Mouse (Mus musculus): Measurements from ENCODE around the gene Agpat2.
A peak's percentile ranks its signal among the peaks of the same experiment; 100 is the strongest.

The Agpat2 gene

DNA sequence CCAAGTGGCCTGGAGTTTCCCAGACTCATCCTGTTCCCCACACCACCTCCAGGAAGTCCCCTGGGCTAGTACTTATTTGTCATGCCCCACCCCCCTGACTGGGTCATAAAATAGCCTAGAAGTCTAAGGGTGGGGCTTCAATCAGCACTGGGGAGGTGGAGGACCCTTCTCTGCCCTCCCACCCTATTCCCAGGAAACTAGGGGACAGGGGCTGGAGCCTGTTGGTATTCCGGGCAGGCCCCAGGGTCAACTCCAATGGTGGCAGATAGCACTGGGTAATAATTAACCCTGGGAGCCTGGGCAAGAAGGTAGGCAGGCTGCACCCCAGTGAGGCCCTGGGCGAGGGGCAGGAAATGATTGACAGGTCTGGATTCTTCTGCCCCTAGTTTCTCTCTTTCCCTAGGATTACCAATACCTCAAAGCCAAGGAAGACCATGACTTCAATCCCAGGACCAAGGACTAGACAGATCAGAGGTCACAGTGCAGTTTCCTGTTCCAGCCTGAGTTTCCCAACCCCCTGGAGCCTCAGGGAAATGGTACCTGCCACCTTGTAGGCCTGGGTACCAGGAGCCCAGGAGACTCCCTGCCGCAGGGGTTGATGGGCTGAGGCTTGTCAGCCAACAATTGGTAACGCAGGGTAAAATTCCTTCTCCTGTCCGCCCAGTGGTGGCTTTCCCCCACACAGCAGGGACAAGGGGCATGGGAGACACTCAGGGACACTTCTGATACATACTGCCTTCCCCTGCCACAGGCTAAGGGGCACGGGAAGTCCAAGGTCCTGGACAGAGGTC is 9.1 kb downstream of the Agpat2 start:
- peak; percentile 84 for DNase-seq

DNA sequence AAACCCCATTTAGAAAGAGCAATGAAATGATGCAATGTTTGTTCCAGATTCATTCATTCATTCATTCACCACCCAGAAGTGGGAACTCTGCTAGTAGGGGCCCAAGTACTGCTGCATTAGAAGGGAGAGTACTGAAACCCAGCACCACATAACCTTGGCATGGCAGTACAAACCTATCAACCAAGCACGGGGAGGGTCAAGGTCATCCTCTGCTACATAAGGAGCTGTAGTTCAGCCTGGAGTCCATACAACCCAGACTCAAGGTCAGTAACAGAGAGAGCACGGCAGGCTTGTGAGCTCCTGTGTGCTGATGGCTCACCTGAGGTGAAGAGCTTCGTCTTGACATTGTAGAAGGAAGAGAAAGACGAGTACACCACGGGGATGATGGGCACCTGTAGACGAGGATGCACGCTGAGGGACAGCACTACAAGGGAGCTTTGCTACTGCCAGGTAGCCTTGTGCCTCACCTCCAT is 9.7 kb downstream of the Agpat2 start:
- no peak for DNase-seq

DNA sequence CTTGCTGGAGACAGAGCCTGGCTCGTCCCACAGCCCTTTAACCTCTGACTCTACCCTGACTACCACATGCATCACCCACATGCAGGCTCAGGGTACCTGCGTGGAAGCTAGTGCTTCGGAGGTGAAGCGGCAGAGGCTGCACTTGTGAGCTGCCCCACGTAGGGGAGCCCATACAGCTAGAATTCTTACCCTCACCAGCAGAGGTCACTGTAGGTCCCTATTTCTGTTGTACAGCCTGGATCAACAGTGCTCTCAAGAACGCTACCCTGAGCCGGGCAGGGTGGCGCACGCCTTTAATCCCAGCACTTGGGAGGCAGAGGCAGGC is 10.2 kb downstream of the Agpat2 start:
- DNase-seq, result peak; percentile 79

DNA sequence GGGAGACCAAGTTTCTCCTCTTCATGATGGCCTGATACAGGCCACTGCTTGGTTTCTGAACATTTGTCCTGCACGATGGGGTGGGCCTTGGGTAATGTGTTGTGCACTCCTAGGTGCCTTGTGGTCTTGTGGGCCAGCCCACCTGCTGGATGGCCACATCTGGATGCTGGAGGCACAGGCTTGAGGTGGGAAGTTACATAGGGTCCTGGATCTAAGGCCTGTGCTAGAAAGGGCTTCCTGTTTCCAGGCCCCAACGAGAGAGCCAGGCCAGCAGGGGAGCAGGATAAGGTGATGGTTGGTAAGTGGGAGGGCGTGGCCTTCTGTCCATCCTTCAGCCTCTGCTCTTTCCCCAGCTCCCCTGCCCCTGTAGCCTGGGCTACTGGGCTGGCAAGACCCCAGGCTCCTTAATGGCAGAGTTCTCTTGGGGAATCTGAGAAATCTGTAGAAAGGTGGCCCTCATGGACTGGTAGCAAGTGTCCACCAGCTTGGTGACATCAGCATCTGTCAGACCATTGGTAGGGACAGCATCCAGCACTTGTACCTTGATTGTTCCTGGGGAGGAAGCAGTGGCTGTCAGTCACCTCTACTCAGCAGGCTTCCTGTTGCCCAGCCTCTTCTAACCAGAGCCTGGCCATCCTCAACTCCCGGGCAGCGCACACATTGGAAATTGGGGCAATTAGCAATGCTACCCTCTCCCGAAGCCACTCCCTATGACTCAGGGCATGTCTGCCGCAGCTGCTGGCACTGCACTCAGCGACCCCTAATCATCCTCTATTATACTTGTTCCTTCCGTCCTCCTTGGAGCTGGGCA is 10.8 kb downstream of the Agpat2 start:
- DNase-seq, result no peak

DNA sequence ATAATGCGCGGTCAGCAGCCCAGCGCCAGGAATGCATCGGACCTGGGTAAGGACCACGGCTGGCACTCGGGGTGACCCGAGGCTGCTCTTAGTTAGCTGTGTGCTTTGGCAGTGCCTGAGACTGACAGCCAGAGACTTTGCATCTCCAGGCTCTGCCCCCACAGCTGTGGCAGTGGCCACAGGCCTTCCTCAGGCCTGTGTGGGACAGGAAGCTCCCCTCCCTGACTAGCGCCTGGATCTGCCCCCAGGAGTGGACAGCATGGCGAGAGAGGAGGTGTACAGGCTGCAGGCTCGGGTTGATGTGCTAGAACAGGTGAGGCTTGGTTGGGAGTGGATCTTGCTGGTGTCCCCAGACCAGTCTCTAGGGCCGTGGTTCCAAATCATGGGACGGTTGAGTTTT is 12.8 kb downstream of the Agpat2 start:
- DNase-seq, result no peak

DNA sequence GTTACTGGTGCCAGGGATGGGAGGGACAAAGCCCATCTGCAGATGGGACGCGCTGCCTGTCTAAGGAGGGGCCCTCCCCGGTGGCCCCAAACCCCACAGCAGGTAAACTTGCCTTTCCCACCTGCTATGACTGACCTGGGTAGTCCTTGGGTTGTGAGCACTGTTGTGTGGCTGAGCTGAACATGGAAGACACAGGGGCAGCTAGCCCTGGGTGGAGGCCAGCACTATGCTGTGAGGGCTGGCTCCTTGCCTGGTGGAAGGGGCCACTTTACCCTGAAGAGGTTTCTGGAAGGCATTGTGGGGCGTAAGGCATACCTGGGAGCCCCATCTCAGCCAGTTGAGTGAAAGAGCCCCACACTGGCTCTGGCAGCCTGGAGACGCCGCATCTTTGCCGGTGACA is 13.3 kb downstream of the Agpat2 start:
- DNase-seq, result no peak

DNA sequence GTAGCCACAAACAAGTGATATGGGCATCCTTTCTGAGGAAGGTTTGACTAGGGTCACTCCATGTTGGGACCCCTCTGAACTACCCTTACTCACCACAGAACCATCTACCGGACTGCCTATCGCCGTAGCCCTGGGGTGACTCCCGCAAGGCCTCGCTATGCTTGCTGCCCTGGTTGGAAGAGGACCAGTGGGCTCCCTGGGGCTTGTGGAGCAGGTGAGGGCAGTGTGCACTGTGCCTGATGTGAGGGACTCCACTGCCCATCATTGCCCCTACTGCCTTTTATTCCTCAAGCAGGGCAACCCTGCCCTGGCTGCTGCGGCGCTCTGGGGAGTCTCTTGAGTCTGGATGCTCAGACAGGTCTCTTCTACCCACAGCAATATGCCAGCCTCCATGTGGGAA is 13.9 kb downstream of the Agpat2 start:
- no peak for DNase-seq

DNA sequence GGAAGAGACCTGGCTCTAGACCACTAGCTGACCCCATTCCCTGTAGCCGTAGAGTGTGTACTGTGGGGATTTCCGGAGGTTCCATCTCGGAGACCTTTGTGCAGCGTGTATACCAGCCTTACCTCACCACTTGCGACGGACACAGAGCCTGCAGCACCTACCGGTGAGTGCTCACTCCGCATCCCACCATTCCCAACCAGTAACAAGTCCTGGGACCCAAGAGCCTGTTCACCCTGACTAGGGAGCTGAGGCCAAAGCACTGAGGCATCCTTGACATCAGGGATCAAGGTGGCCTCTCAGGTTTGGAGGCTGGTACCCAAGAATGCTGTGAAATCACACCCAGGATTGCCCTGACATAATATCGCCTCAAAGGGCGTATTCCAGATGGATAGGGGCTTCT is 14.9 kb downstream of the Agpat2 start:
- DNase-seq, result no peak

DNA sequence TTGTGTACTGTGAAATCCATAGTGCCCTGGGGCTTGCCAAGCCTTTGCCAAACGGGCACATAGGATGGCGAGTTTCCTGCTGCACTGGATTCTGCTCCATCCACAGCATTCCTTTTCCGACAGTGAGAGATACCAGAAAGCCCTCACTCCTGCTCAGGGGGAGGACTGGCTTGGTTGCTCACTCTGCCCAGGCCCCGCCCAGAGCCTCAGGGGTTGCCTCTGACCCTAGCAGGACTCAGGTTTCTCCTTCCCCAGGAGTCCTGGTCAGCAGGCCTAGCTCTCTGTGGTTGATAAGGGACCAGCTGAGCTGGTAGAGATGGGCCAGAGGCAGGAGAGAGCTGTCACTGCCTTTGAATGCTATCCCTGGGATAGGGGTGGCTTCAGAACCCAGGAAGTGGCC is 15.6 kb downstream of the Agpat2 start:
- no peak for DNase-seq

DNA sequence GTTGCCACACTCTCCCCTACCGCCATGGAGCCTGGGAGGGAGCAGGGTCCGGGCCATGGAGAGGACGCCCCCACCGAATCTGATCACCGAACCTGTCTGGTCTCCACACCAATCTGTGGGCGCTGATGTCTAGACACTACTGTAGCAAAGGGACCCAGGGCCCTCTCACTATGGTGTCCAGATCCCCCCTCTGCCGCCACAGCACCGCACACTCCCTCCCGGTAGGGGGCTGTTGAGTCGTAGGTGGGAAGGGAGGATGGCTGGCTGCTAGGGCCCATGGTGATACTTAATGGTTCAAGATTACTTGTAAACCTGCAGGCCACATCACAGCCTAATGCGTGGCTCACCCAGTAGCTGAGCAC is 17.2 kb downstream of the Agpat2 start:
- no peak for DNase-seq

DNA sequence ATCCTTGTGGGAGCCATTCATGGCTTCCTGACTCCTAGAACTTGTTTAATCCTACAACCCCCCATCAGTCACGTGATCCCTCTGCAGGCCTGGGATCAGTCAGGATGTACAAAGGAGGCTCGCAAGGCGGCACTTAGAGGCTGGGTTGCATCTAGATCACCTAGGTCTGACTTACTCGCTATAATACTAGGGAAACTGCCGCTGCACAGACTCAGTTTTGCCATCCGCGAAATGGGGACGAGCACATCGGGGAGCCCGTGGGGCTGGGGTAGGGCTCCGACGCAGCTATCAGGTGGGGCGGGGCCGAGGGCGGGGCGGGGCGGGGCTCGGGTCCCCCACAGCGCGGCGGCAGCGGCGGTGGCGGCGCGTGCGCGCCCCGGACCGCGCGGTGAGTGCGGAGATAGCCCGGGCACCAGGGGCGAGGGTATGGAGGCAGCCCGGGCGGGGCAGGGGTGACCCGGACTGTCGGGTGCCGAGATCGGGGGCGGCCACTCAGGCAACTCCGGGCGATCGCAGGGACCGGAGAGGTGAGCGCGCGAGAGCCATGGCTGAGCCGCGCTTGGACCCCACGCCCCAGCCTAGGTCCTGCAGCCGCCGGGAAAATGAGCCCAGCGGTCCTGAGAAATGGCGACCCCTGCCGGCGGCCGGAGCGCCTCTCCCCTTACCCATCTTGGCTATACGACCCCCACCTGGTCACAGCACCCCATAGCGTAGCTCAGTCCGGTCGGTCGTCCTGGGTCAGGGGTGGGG is 17.7 kb downstream of the Agpat2 start, which contains the start of gene Gm20532:
Gene Gm20532, plus strand, starts transcription at position 346 of the 750 bp plus-strand sequence.
- DNase-seq, result no peak

DNA sequence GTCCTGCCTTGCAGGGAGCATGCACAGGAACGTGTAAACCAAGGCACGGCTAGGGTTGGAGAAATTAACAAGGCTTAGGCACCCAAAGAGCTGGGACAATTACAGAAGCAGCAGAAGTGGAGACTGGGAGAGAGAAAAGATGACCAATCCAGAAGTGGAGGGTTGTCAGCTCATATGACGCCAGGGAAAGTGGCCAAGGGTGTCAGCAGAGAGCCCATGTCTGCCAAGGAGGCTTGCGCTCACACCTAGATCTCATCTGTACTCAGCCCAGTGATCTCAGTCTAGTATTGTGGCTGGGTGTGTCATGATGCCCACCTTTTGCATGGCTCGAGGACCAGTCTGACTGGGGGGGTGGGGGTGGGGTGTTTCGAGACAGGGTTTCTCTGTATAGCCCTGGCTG is 18.5 kb downstream of the Agpat2 start:
- no peak for DNase-seq

DNA sequence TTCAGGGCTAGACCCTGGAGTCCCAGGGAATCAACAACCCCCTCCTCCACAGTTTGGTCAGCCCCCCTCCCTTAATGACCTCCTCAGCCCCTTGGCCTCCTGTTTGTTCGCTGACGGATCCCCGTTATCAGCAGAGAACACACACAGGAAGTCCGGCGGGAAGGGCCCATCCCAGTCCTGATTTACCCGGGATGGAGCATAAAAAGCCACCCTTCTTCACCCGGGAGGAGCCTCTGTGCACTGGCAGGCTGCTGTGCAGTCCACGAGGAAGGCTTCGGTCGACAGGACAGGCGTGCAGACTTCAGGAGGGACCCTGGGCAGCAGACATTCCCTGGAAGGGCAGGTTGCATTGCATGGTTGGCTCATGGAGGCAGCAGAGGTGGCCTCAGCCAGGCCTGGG is 20.6 kb downstream of the Agpat2 start:
- peak; percentile 80 for DNase-seq

DNA sequence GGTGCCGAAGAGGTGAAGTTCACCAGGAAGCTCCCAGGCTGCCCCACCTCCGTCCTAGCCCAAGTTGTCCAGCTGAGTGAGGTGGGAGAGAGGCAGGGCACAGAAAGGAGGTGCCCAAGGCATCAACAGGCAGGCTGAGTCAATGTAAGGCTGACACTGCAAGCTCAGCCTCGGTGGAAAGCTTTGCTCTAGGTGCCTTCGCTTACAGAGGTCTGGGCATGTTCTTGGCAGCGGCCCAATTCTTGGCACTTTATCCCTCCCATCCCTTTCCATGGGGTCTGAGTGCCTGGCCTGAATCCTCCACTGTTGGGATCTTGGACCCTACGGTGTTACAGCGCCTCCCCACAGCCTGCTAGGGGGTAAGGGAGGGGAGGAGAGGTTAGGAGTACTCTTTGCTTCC is 21.5 kb downstream of the Agpat2 start:
- DNase-seq, result no peak

DNA sequence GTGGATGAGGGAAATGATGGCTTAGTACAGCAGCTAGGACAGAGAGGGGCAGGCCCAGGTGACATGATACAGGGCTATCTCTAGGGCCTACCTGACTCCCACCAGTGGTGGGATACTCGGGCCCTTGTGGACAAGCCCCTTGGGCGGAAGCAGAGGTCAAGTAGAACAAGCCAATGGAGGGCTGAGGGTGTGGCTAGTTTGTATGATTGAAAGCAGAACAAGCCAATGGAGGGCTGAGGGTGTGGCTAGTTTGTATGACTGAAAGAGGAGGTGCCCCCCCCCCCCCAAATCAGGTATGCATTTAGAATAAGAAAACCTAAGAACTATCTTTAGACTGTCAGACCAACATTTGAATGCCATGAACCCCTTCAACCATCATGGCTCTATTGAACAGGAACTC is 22.0 kb downstream of the Agpat2 start:
- no peak for DNase-seq

DNA sequence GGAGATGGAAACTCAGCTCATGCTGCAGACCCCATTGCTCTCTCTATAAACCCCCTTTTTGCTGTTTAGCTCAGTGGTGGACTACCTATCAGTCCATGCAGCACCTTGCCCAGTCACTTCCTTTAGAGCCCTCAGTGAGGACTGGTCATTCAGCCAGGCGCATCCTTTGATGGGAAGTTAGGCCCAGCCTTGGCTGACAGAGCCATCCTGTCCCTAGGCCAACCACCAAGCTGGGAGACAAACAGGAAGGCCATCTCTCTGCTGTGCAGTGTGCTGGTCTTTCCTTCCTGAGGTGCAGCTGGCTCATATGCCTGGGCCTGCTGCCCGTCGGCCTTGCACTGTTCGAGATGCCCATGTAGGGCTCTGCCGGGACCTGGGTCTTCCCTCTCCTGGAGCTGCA is 23.5 kb downstream of the Agpat2 start:
- DNase-seq, result peak; percentile 55

DNA sequence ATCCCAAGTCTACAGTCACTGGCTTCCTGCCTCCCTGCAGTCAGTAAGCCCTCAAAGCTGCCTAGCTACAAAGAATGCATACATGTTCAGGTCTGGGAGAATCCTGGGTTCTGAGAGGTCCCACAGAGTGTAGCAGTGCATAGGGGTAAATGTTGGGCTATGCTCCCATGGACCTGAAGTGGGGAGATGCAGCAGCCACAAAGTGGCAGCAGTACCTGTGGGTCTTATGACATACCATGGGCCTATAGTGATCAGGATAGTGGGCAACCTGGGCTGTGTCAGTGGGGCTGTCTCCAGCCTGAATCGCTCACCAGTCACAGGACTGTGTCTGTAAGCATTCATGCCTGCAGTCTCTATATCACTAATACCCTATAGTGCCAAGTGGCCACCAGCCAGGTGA is 24.5 kb downstream of the Agpat2 start, which contains the start of gene Egfl7:
Gene Egfl7, plus strand, starts transcription at position 301 of the 400 bp plus-strand sequence.
- no peak for DNase-seq

DNA sequence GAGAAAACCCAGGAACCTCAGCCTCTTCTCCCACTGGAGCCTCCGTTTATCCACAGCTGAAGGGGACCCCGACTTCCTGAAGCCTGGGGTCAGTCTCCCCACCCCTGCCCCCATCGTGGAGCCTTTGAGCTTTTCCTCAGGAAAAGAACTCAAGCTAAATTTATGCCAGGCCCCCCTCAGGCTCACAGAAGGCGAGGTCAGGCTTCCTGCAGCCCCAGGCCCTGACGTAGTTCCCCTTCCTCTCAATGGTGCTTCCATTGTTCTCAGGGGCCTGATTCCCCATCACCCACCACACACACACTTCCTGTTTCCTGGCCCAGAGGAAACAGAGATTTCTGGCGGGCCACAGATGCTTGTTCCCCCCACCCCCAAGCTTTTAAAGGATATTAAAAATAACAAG is 25.8 kb downstream of the Agpat2 start:
- DNase-seq, result peak; percentile 84

DNA sequence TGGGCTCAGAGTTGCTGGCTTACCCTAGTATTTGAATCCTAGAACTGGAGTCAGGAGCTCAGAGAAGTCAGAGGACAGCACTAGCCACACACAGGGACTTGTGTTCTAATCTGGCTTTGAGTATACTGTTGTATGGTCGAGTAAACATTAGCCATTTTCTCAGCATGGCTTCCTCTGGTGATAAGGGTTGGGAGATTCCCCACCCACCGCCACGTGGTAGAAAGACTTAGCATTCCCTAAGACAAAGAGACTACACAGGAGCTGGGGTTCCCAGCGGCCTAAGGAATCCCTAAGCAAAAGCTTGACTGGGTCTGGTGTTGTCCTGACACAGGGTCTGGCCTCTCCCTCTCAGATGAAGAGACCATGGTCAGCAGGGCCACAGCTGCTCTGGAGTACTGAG is 27.8 kb downstream of the Agpat2 start:
- no peak for DNase-seq

DNA sequence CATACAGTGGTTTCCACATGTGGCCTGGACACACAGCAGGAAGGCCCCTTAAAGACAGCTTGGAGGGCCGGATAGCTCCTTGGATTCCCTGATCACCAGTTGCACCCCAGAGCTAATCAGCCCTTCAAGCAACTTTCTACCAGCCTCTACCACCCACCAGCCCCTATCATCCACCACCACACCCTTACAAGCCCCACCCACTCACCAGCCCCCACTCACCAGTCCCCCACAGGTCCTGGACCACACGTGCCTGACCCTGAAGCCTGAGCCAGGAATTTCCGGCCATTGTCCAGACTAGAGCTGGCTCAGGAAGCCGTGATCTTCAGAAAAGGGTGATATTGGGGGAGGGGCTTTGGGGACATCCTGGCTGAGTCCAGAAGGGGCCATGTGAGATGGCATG is 28.4 kb downstream of the Agpat2 start:
- DNase-seq, result peak; percentile 72

DNA sequence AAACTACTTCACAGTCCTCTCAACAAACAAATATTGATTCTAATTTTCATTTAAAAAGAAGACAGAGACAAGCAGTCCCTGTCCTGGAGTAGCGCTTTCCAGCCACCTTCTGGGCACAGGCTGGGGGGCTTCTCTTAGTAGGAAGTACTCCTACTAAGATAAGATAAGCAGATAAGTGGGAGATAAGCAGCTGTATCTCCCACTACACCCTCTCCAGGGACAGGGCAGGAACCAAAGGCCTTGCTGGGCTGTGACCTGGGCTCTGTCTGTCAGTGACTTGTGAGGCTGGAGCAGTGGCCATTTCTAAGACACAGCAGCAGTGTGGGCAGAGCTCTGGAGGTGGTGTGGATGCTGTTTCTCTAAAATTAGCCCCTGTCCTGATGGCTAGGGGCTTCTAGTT is 28.8 kb downstream of the Agpat2 start:
- no peak for DNase-seq

DNA sequence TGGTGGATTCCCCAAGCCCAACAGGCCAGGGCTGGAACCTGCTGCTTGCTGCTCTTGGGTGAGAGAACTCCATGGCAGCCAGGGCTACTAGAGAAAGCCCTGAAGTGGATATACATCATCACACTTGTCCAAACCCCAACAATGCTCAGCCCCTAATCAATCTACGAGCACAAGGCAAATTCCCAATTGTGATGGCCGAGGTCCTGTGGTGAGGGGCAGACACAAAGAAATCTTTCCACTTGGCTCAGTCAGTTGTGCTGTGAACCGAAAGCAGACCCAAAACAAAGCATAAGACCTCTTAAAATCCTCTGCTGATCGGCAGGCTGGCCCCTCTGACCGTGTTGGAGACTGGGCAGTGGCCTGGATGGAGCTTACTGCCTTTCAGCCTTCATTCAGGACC is 29.4 kb downstream of the Agpat2 start:
- no peak for DNase-seq

DNA sequence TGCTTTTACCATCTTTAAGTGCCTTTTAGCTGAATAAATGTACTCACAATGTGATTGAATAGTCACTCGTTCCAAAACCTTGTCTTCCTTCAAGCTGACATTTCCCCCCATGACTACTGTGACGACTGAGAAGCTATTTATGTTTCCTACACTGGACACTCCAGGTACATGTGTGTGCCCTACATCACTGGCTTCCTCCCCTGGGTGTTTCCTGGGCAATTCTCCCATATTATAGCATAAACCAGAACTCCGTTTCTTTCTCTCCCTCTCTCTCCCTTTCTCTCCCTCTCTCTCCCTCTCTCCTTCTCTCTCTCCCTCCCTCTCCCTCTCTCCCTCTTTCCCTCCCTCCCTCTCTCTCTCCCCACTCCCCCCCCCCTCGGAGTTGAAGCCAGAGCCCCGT is 30.4 kb downstream of the Agpat2 start:
- DNase-seq, result no peak

DNA sequence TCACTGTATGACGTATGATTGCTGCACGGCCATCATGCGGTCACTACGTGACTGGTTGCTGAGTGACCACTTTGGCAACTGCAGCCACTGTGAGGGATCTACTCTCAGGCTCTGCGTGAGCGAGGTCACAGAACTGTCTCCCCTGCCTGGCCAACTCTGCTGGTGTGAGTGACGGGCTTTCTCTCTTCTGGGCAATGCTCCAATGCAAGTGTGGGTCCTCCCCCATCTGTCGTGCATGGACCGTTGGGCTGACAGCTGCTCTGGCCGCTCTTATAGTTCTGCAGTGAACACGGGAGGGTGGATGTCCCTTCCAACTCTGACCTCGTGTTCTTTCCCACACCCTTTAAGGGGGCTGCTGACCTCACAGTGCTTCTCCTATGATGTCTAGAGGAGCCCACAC is 30.8 kb downstream of the Agpat2 start:
- peak; percentile 59 for DNase-seq

Measured in kidney, adult 11 months (tissue).